Mouse (Mus musculus) forebrain, postnatal 0 days (tissue): ENCODE measurements at regions not wholly inside any gene's neighbourhood (a gene's known extent, or its start where the extent isn't known, plus 50 kb on each side); places are given as distances from the start of the nearest gene placed in this dataset.

Experiments
- ATAC-seq: fragments of 200-750 bp; cut with Nextera tagmentation; 2 replicates; pipeline ENCODE4 v1.8.0; 2017; ENCODE audit warnings: mild to moderate bottlenecking, moderate library complexity
- DNase-seq: peaks from one replicate; pipeline ENCODE4 v3.0.0-alpha.2; 2015
- H3K27ac ChIP-seq: fragments of 300-500 bp; sonication (generic); 2 replicates; pipeline ENCODE4 v1.5.1; 2014; ENCODE audit warnings: low read depth, mild to moderate bottlenecking, antibody characterized with exemption, low read length, moderate library complexity, mixed read lengths
- H3K27me3 ChIP-seq: fragments of 300-500 bp; sonication (generic); 2 replicates; pipeline ENCODE4 v1.6.1; 2014; ENCODE audit warnings: mild to moderate bottlenecking, low read length, mixed read lengths; ENCODE audit not compliant: insufficient read depth
- H3K36me3 ChIP-seq: fragments of 300-500 bp; sonication (generic); 2 replicates; pipeline ENCODE4 v1.6.1; 2014; ENCODE audit warnings: mild to moderate bottlenecking, moderate library complexity; ENCODE audit not compliant: insufficient read depth
- H3K4me1 ChIP-seq: fragments of 300-500 bp; sonication (generic); 2 replicates; pipeline ENCODE4 v1.6.1; 2014; ENCODE audit warnings: antibody characterized with exemption; ENCODE audit not compliant: insufficient read depth
- H3K4me2 ChIP-seq: fragments of 300-500 bp; sonication (generic); 2 replicates; pipeline ENCODE4 v1.6.1; 2014; ENCODE audit warnings: low read depth, mild to moderate bottlenecking, moderate library complexity
- H3K4me3 ChIP-seq: fragments of 300-500 bp; sonication (generic); 2 replicates; pipeline ENCODE4 v1.5.1; 2014; ENCODE audit warnings: low read depth, low read length, mixed read lengths
- H3K9ac ChIP-seq: fragments of 300-500 bp; sonication (generic); 2 replicates; pipeline ENCODE4 v1.6.1; 2014; ENCODE audit warnings: mild to moderate bottlenecking
- H3K9me3 ChIP-seq: fragments of 300-500 bp; sonication (generic); 2 replicates; pipeline ENCODE4 v1.6.1; 2016; ENCODE audit warnings: low read length
- CTCF ChIP-seq: sonication (generic); IDR thresholded peaks from 2 replicates; pipeline ENCODE4 v1.5.1; 2016; ENCODE audit warnings: antibody characterized with exemption, control low read depth, low read depth
- WGBS: fragments of 180-500 bp; shearing (Covaris S2); extraction: QIAGEN DNeasy Blood & Tissue Kit; methylation state at CpG from one replicate; pipeline ENCODE4 v1.1.7; 2014; 5-methylcytosine and 5-hydroxymethylcytosine counted together

- no peaks in the 10 kb centered on the region for H3K9me3 ChIP-seq
- H3K4me2 ChIP-seq: no peak overlapping the region
- DNase-seq (peak; percentile 27), ATAC-seq (peak; percentile 23; the same call in 1 of the 2 replicates)
- 73% methylated on average over 9 of the region's 9 CpGs for WGBS
- no peak overlapping the region for H3K9ac ChIP-seq
- no peak overlapping the region for H3K4me3 ChIP-seq
- no peaks in the 10 kb centered on the region for H3K36me3 ChIP-seq
- H3K27ac ChIP-seq: no peak overlapping the region
- no peaks in the 10 kb centered on the region for H3K27me3 ChIP-seq
- TF ChIP-seq CTCF: no peak
- H3K4me1 ChIP-seq: no peaks in the 10 kb centered on the region
These were observed 305.9 kb downstream of the Lpin1 start for GRCm38 (mm10) chr12:16304701-16305377.

GRCm38 (mm10) chr12:16285061-16285460 is 325.7 kb downstream of the Lpin1 start:
- Histone ChIP-seq H3K4me1 (no peaks in the 10 kb centered on the region), H3K9me3 (no peaks in the 10 kb centered on the region), H3K4me2 (no peak overlapping the region), H3K4me3 (no peak overlapping the region), H3K27me3 (no peaks in the 10 kb centered on the region), H3K27ac (no peak overlapping the region), H3K36me3 (no peaks in the 10 kb centered on the region), H3K9ac (no peak overlapping the region)
- no peak for DNase-seq
- no peak for ATAC-seq
- 87% methylated on average over 5 of the region's 5 CpGs for WGBS
- TF ChIP-seq CTCF: no peak

GRCm38 (mm10) chr12:16279146-16279545 is 331.6 kb downstream of the Lpin1 start:
- H3K27me3 ChIP-seq: no peaks in the 10 kb centered on the region
- H3K4me1 ChIP-seq: no peaks in the 10 kb centered on the region
- 75% methylated on average over 2 of the region's 2 CpGs for WGBS
- H3K27ac ChIP-seq: no peak overlapping the region
- no peaks in the 10 kb centered on the region for H3K9me3 ChIP-seq
- DNase-seq (peak; percentile 30), ATAC-seq (no peak)
- no peak overlapping the region for H3K4me3 ChIP-seq
- no peak for TF ChIP-seq CTCF
- H3K9ac ChIP-seq: no peak overlapping the region
- no peaks in the 10 kb centered on the region for H3K36me3 ChIP-seq
- H3K4me2 ChIP-seq: no peak overlapping the region

DNA sequence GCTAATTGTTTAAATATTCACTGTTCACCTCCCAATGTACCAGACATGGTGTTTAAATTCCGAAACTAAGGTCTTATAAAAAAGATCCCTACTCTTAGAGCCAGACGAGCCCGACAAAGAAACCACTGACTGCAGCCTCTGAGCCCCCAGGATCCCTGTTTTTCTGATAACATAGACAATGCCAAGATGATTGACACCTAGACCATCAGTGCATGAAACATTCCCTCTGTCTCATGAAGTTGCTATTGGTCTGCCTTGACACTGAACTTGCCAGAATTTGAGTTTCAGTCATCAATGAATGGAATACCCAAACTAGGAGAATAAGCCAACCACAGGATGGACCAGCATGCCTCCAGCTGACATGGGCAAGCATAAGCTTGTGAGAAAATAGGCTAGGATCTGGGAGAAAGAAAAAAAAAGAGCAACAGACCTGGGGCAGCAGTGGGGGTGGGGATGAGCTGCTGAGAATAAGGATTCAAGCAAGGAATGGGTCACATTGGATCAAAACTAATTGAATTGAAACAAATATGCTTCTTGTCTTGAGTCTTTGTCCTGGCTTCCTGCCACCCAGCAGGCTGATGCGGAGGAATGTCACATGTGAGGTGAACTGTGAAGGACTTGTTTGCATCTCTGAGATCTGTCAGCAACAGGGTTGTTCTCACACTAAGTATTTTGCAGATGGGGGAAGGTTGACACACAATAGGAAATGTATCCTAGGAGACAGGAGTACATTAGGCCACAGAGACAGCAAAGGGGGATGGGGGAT is 333.0 kb downstream of the Lpin1 start:
- ATAC-seq: no peak
- Histone ChIP-seq H3K4me1 (no peaks in the 10 kb centered on the region), H3K4me3 (no peak overlapping the region), H3K4me2 (no peak overlapping the region), H3K9me3 (no peaks in the 10 kb centered on the region), H3K36me3 (no peaks in the 10 kb centered on the region), H3K27me3 (no peaks in the 10 kb centered on the region), H3K27ac (no peak overlapping the region), H3K9ac (no peak overlapping the region)
- DNase-seq: no peak
- TF ChIP-seq CTCF: no peak
- 57% methylated on average over 4 of the region's 4 CpGs for WGBS

GRCm38 (mm10) chr12:16277144-16277543 is 333.6 kb downstream of the Lpin1 start:
- Histone ChIP-seq H3K4me3 (no peak overlapping the region), H3K27ac (no peak overlapping the region), H3K9me3 (no peaks in the 10 kb centered on the region), H3K4me2 (no peak overlapping the region), H3K4me1 (no peaks in the 10 kb centered on the region), H3K36me3 (no peaks in the 10 kb centered on the region), H3K27me3 (no peaks in the 10 kb centered on the region), H3K9ac (no peak overlapping the region)
- 64% methylated on average over 2 of the region's 2 CpGs for WGBS
- ATAC-seq (peak; percentile 40), DNase-seq (no peak)
- TF ChIP-seq CTCF: no peak

DNA sequence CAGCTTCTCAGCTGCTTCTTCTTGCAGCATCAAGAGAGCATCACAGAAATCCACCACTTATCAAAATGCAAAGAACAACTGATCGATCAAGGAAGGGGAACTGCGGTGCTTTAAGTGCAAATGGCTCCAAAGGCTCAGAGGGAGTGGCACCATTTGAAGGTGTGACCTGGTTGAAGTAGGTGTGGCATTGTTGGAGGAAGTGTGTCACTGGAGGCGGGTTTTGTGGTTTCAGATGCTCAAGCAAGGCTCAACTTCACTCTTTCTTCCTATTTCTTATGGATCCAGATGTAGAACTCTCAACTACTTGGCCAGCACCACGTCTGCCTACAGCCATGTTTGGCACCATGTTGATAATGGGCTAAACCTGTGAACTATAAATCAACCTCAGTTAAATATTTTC is 334.5 kb downstream of the Lpin1 start:
- no peak for ATAC-seq
- no peaks in the 10 kb centered on the region for H3K9me3 ChIP-seq
- no peak for DNase-seq
- H3K27ac ChIP-seq: no peak overlapping the region
- H3K4me2 ChIP-seq: no peak overlapping the region
- no peak overlapping the region for H3K9ac ChIP-seq
- WGBS: 87% methylated on average over 4 of the region's 4 CpGs
- no peak overlapping the region for H3K4me3 ChIP-seq
- H3K36me3 ChIP-seq: no peaks in the 10 kb centered on the region
- H3K27me3 ChIP-seq: no peaks in the 10 kb centered on the region
- no peak for TF ChIP-seq CTCF
- no peaks in the 10 kb centered on the region for H3K4me1 ChIP-seq

- Histone ChIP-seq H3K4me3 (no peak overlapping the region), H3K9me3 (no peaks in the 10 kb centered on the region), H3K4me1 (no peaks in the 10 kb centered on the region), H3K27me3 (no peaks in the 10 kb centered on the region), H3K36me3 (no peaks in the 10 kb centered on the region), H3K27ac (no peak overlapping the region), H3K9ac (no peak overlapping the region), H3K4me2 (no peak overlapping the region)
- no peak for ATAC-seq
- no peak for TF ChIP-seq CTCF
- no peak for DNase-seq
These were observed 338.3 kb downstream of the Lpin1 start for GRCm38 (mm10) chr12:16272441-16272840.
